Mouse (Mus musculus) left cerebral cortex, postnatal 36 days (tissue): Measurements from ENCODE around the gene Olfr1056. TPM values are rescaled to one million over a fixed set of nuclear protein-coding genes. Genes with fewer than 3 reads are reported as not detected.
"Not testable (repeated sequence)": the region's sequence is repeated elsewhere in the genome, so short reads cannot be mapped to it uniquely, and the experiment has no call there.

ENCODE experiments used
- DNase-seq, 2 experiments: peaks; one replicate each; pipeline ENCODE4 v3.0.0; 2021 to 2022; ENCODE audit warnings: low spot score in 2 of 2, mixed read lengths in 1 of 2
- intact Hi-C: fragments of 180-260 bp; cut with DNase I; formaldehyde crosslinking; loops from one replicate; pipeline ENCODE4 v1.15.1; 2025
- total RNA-seq, 2 experiments: library from RNA; stranded (reverse); gene quantifications; 2 replicates each; pipeline ENCODE4 v1.2.3; 2021

Olfr1056 gene
- total RNA-seq = not detected

- no peak for DNase-seq
- intact Hi-C loops = no loop called here
Observed at GRCm38 (mm10) chr2:86362369-86362768, at the start of gene Olfr1056. TSS of gene Olfr1056 (minus strand) at chr2:86362469.

GRCm38 (mm10) chr2:86395114-86395513 is 32.8 kb upstream of the Olfr1056 start:
- no peak for DNase-seq

GRCm38 (mm10) chr2:86388461-86388860 is 26.2 kb upstream of the Olfr1056 start, which contains the start of gene Olfr1058:
TSS of gene Olfr1058 (minus strand) at chr2:86388561.
- DNase-seq, intact Hi-C loops: not testable (repeated sequence)

More at GRCm38 (mm10) chr2:86395114-86395513, 32.8 kb upstream of the Olfr1056 start:
- intact Hi-C loops = no loop called here

- intact Hi-C loops = no loop called here
Observed at GRCm38 (mm10) chr2:86378293-86378692, 16.0 kb upstream of the Olfr1056 start, which contains the start of gene Olfr1057. TSS of gene Olfr1057 (minus strand) at chr2:86378393.

DNA sequence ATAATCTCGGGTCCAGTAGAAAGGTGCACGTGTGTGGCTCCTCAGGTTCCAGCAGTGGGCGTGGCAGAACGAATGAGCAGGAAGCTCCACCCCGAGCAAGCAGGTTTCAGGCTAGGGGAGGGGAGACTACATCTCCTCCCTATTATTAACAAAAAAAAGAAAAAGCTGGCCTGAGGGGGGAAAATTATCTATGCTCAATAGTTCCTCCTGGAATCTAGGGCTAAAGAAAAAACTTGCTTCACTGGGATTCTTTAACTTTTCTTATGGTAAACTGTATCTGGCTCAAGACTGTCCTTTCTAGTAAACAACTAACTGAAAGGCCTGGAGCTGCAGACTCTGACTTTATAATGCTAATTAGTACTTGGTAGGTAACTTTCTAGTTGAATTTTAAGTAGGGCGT is 4.1 kb upstream of the Olfr1056 start:
- intact Hi-C loops, DNase-seq: not testable (repeated sequence)

More at GRCm38 (mm10) chr2:86378293-86378692, 16.0 kb upstream of the Olfr1056 start, which contains the start of gene Olfr1057:
- no peak for DNase-seq

DNA sequence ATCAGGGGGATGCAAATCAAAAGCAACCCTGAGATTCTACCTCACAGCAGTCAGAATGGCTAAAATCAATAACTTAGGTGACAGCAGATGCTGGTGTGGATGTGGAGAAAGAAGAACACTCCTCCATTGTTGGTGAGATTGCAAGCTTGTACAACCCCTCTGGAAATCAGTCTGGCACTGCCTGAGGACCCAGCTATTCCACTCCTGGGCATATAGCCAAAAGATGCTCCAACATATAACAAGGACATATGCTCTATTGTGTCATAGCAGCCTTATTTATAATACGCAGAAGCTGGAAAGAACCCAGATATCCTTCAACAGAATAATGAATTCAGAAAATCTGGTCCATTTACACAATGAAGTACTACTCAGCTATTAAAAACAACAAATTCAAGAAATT is 10.5 kb downstream of the Olfr1056 start:
- intact Hi-C loops, DNase-seq: not testable (repeated sequence)

DNA sequence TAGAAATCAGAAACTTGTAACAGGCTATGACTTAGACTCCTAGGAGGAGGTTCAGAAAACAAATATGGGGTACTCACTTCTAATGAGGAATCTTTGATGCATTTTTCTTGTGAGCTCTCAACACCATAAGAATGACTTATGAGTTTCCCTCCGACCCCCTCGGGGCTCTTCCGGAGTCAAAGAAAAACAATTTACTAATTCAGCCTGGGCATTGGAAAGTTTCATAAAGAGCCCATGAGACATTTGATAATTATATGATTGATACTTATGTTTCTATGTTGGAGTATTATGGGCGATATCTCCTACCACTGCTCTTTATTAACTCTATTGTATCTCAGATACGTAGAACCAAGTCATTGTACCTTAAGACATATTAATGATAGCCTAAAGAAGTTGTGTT is 12.1 kb downstream of the Olfr1056 start, which contains the start of gene Olfr1055:
Gene Olfr1055, minus strand, starts transcription at position 101 of the 400 bp plus-strand sequence.
- no peak for DNase-seq
- intact Hi-C loops = no loop called here

DNA sequence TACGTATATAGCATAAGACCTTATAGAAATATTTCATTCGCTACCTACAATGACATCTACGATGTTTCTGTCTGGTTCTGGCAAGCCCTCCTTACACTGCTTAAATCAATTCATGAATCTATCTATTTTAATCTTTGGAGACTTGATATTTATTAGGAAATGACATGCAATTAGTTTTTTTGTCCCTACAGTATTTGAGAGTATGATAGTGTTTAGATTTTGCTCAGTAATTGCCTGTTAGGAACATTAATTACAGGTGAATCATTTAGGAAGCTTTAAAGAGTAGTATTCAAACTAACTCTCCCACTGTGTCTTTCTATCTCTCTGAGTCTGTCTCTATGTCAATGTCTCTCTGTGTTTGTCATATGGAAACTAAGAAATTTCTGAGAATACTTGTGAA is 26.9 kb downstream of the Olfr1056 start, which contains the start of gene Olfr1054:
Gene Olfr1054, minus strand, starts transcription at position 101 of the 400 bp plus-strand sequence.
- DNase-seq = no peak
- intact Hi-C loops = no loop called here

GRCm38 (mm10) chr2:86315184-86315583 is 47.1 kb downstream of the Olfr1056 start, which contains the start of gene Olfr1053:
TSS of gene Olfr1053 (minus strand) at chr2:86315284.
- intact Hi-C loops = no loop called here
- DNase-seq = no peak

Other genes with a start within 250 kb of the Olfr1056 start
- not detected for gene Olfr1039, start 226.5 kb downstream of the Olfr1056 start, total RNA-seq
- not detected for gene Olfr1040, start 215.7 kb downstream of the Olfr1056 start, total RNA-seq
- not detected for gene Olfr1042, start 200.6 kb downstream of the Olfr1056 start, total RNA-seq
- not detected for gene Olfr1043, start 194.9 kb downstream of the Olfr1056 start, total RNA-seq
- gene Olfr1044, start 184.6 kb downstream of the Olfr1056 start, total RNA-seq = not detected
- gene Olfr52, start 176.8 kb downstream of the Olfr1056 start, total RNA-seq = not detected
- not detected for gene Olfr1045, start 159.5 kb downstream of the Olfr1056 start, total RNA-seq
- not detected for gene Olfr1046, start 143.2 kb downstream of the Olfr1056 start, total RNA-seq
- not detected for gene Olfr1047, start 131.1 kb downstream of the Olfr1056 start, total RNA-seq
- not detected for gene Olfr1048, start 122.2 kb downstream of the Olfr1056 start, total RNA-seq
- gene Olfr1049, start 104.1 kb downstream of the Olfr1056 start, total RNA-seq = not detected
- not detected for gene Olfr1051, start 83.4 kb downstream of the Olfr1056 start, total RNA-seq
- not detected for gene Olfr1052, start 70.0 kb downstream of the Olfr1056 start, total RNA-seq
- gene Olfr1053, start 47.2 kb downstream of the Olfr1056 start, total RNA-seq = not detected
- gene Olfr1054, start 27.0 kb downstream of the Olfr1056 start, total RNA-seq = not detected
- not detected for gene Olfr1055, start 12.2 kb downstream of the Olfr1056 start, total RNA-seq
- gene Olfr1057, start 15.9 kb upstream of the Olfr1056 start, total RNA-seq = not detected
- gene Olfr1058, start 26.1 kb upstream of the Olfr1056 start, total RNA-seq = not detected
- gene Olfr1061, start 51.6 kb upstream of the Olfr1056 start, total RNA-seq = not detected
- not detected for gene Olfr1062, start 64.3 kb upstream of the Olfr1056 start, total RNA-seq
- gene Olfr1065, start 88.1 kb upstream of the Olfr1056 start, total RNA-seq = not detected
- not detected for gene Olfr1066, start 93.8 kb upstream of the Olfr1056 start, total RNA-seq
- gene Olfr228, start 124.9 kb upstream of the Olfr1056 start, total RNA-seq = not detected
- not detected for gene Olfr1076, start 146.0 kb upstream of the Olfr1056 start, total RNA-seq
- not detected for gene Olfr1079, start 180.0 kb upstream of the Olfr1056 start, total RNA-seq
- gene Olfr1080, start 195.8 kb upstream of the Olfr1056 start, total RNA-seq = not detected
- gene Olfr1082, start 236.5 kb upstream of the Olfr1056 start, total RNA-seq = not detected